Mouse (Mus musculus) brain, embryonic 14.5 days (tissue): Measurements from ENCODE around the gene Milr1.

ENCODE experiments used
- CTCF ChIP-seq: fragments of 200-500 bp; IDR thresholded peaks from 2 replicates; pipeline ENCODE4 v1.5.1; 2012; ENCODE audit warnings: inconsistent platforms, mild to moderate bottlenecking, moderate library complexity, borderline replicate concordance; ENCODE audit not compliant: insufficient read depth, insufficient read length; ENCODE audit errors: extremely low read depth
- POLR2A ChIP-seq: fragments of 200-500 bp; IDR thresholded peaks from 2 replicates; pipeline ENCODE4 v1.6.1; 2012; ENCODE audit warnings: mild to moderate bottlenecking, inconsistent platforms, borderline replicate concordance; ENCODE audit not compliant: poor library complexity, insufficient read depth, insufficient read length, severe bottlenecking; ENCODE audit errors: extremely low read depth

DNA sequence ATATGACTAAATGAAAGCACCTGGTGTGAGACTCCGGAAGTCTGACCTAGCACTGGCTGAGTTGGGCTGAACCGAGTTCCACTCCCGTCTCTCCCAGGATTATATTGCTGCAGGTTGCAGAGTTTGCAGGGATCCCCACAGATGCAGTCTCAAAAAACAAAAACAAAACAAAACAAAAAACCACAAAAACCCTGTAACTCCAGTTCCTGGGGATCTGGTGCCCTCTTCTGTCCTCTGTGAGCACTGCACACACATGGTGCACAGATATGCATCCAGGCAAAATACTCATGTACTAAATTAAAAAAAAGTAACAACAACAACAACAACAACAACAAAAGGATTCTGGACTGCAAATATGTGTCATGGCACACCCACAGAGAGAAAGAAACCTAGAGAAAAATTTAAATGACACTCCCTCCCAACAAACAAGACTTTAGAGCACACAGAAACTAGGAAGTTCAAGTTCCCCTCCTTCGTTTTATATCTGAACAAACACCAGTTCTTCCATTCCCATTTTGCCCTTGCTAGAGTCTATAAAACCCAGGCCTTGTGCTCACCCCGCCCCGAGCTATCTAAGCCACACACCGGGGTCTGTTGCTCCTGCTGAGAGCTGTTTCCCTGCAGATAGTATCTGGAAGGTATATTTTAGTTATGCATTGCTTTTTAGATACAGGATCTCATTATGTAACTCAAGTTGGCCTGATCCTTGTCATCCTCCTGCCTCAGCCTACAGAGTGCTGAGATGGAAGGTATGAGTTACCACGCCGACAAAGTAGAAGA lies 19.4 kb downstream of the Milr1 start:
- TF ChIP-seq CTCF: peak; percentile 46; the same call in 1 of the 2 replicates
- TF ChIP-seq POLR2A: no peak
